Mouse (Mus musculus) liver, postnatal 0 days (tissue): ENCODE data around the gene Gabpa. TPM values are rescaled to one million over a fixed set of nuclear protein-coding genes. Genes with fewer than 3 reads are reported as not detected.

Experiments
- ATAC-seq: fragments of 200-750 bp; cut with Nextera tagmentation; 2 replicates; pipeline ENCODE4 v1.8.0; 2017; ENCODE audit warnings: mild to moderate bottlenecking, moderate library complexity
- DNase-seq: peaks from one replicate; pipeline ENCODE4 v3.0.0-alpha.2; 2016
- H3K27ac ChIP-seq: fragments of 300-500 bp; sonication (generic); 2 replicates; pipeline ENCODE4 v1.5.1; 2014; ENCODE audit warnings: antibody characterized with exemption, moderate library complexity, mild to moderate bottlenecking, low read depth
- H3K27me3 ChIP-seq: fragments of 300-500 bp; sonication (generic); 2 replicates; pipeline ENCODE4 v1.6.1; 2014; ENCODE audit warnings: low read length, control low read depth, mixed read lengths; ENCODE audit not compliant: insufficient read depth
- H3K36me3 ChIP-seq: fragments of 300-500 bp; sonication (generic); replicated peaks from 2 replicates; pipeline ENCODE4 v1.6.1; 2014; ENCODE audit warnings: mild to moderate bottlenecking, control low read depth, low read length, moderate library complexity, mixed read lengths; ENCODE audit not compliant: insufficient read depth
- H3K4me1 ChIP-seq: fragments of 300-500 bp; sonication (generic); 2 replicates; pipeline ENCODE4 v1.6.1; 2014; ENCODE audit warnings: antibody characterized with exemption, mild to moderate bottlenecking, control low read depth; ENCODE audit not compliant: insufficient read depth
- H3K4me2 ChIP-seq: fragments of 300-500 bp; sonication (generic); 2 replicates; pipeline ENCODE4 v1.6.1; 2014; ENCODE audit warnings: low read depth, mild to moderate bottlenecking, low read length, moderate library complexity, mixed read lengths
- H3K4me3 ChIP-seq: fragments of 300-500 bp; sonication (generic); 2 replicates; pipeline ENCODE4 v1.5.1; 2014; ENCODE audit warnings: low read depth, low read length
- H3K9ac ChIP-seq: fragments of 300-500 bp; sonication (generic); replicated peaks from 2 replicates; pipeline ENCODE4 v1.6.1; 2014; ENCODE audit warnings: mild to moderate bottlenecking, moderate library complexity
- H3K9me3 ChIP-seq: fragments of 300-500 bp; sonication (generic); 2 replicates; pipeline ENCODE4 v1.6.1; 2016; ENCODE audit warnings: mild to moderate bottlenecking, control low read depth, low read length, mixed read lengths
- CTCF ChIP-seq: sonication (generic); IDR thresholded peaks from 2 replicates; pipeline ENCODE4 v1.5.1; 2016; ENCODE audit warnings: antibody characterized with exemption, low read depth
- EP300 ChIP-seq: IDR thresholded peaks from 2 replicates; pipeline ENCODE4 v1.6.1; 2016; ENCODE audit warnings: antibody characterized with exemption, low read depth, mild to moderate bottlenecking
- WGBS: fragments of 180-500 bp; shearing (Covaris S2); extraction: QIAGEN DNeasy Blood & Tissue Kit; methylation state at CpG from one replicate; pipeline ENCODE4 v1.1.7; 2014; ENCODE audit not compliant: insufficient replicate concordance; 5-methylcytosine and 5-hydroxymethylcytosine counted together
- polyA plus RNA-seq: library from polyadenylated mRNA; unstranded; fragments of >200 nt; fragmentation: Nextera tagmentation; extraction: Ambion mirVana; gene quantifications from 2 replicates; pipeline ENCODE4 v1.2.1, GENCODE M21; 2015

Gene Gabpa
- polyA plus RNA-seq, 1 experiment from 2014 or later, result 9.2 TPM

DNA sequence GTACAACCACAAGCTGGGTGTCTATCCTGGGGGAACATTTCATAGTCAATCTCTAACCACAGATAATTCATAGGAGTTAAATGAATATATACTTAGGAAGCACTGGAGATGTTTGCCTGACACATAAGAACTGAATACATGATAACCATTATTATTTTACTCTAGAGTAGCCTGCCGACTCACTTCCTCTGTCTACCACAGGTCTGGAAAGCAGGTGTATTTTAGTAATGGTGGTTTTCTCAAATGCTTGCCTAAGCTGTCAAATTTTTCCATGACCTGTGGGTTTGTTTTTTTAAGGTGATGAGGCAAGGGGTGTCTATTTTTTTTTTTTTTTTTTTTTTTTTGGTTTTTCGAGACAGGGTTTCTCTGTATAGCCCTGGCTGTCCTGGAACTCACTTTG lies 34.7 kb upstream of the Gabpa start:
- Histone ChIP-seq H3K4me2 (no peak overlapping the region), H3K27ac (no peak overlapping the region), H3K9me3 (no peaks in the 10 kb centered on the region), H3K4me3 (no peak overlapping the region), H3K36me3 (no peaks in the 10 kb centered on the region), H3K9ac (no peak overlapping the region), H3K27me3 (no peaks in the 10 kb centered on the region), H3K4me1 (0 out of 2 replicates have a peak, but pooled peaks cover 6% of the 10 kb centered on the region)
- ATAC-seq (no peak), DNase-seq (no peak)
- TF ChIP-seq CTCF, result no peak
- TF ChIP-seq EP300, result no peak
- WGBS, result 76% methylated on average over 1 of the region's 2 CpGs

- DNase-seq (peak; percentile 34), ATAC-seq (no peak)
- Histone ChIP-seq H3K4me3 (no peak overlapping the region), H3K9me3 (no peaks in the 10 kb centered on the region), H3K4me2 (no peak overlapping the region), H3K27ac (no peak overlapping the region), H3K36me3 (no peaks in the 10 kb centered on the region), H3K27me3 (no peaks in the 10 kb centered on the region), H3K4me1 (0 out of 2 replicates have a peak, but pooled peaks cover 9% of the 10 kb centered on the region), H3K9ac (no peak overlapping the region)
- WGBS, result 36% methylated on average over 6 of the region's 6 CpGs
- no peak for TF ChIP-seq CTCF
- TF ChIP-seq EP300, result no peak
Measured at GRCm38 (mm10) chr16:84802217-84802616, 32.5 kb upstream of the Gabpa start.

DNA sequence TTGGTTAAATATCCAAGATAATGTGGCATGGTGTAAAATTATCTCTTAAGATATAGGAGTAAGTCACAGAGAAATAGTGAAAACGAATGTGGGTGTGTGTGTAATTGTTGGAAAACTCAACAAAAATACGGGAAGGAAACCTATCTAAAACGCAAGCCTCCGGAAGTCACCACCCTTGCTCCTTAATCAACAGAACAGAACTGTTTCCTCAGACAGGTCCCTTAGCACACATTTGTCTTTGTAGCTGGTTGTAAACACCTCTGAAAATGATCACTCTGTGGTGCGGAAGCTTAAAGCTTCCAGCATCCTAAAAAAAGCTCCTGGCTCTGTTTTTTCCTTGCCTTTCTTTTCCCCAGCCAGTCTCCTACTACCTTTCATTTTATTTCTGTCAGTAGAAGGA lies 29.9 kb upstream of the Gabpa start:
- TF ChIP-seq EP300 (peak; percentile 41; the same call in 1 of the 2 replicates), CTCF (no peak)
- Histone ChIP-seq H3K4me2 (no peak overlapping the region), H3K9me3 (no peaks in the 10 kb centered on the region), H3K9ac (no peak overlapping the region), H3K27ac (no peak overlapping the region), H3K36me3 (no peaks in the 10 kb centered on the region), H3K27me3 (no peaks in the 10 kb centered on the region), H3K4me3 (no peak overlapping the region), H3K4me1 (0 out of 2 replicates have a peak, but pooled peaks cover 11% of the 10 kb centered on the region)
- ATAC-seq (no peak), DNase-seq (no peak)
- 64% methylated on average over 5 of the region's 5 CpGs for WGBS

DNA sequence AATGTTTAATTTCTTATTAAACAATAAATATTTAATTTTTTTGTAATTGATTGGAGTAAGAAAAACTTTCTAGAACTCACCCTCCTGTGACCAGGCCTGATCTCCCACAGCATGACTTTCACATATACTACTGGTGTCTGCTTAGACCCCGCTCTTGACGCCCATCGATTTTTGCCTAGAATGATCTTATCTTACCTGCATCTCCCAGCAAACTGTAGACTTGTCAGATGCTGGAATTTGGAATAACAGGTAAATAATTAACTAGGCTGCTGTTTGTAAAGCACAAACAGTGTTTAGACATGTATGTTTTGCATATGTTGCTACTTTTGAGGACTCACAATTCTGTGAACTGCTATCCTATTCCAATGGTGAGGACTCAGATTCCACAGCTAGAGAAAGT lies 28.6 kb upstream of the Gabpa start:
- H3K4me1 ChIP-seq, result 0 out of 2 replicates have a peak, but pooled peaks cover 11% of the 10 kb centered on the region
- WGBS, result 70% methylated on average over 3 of the region's 3 CpGs
- no peaks in the 10 kb centered on the region for H3K27me3 ChIP-seq
- DNase-seq (no peak), ATAC-seq (peak; percentile 84)
- no peak overlapping the region for H3K4me3 ChIP-seq
- peak overlapping the region; percentile 10; the same call in 1 of the 2 replicates for H3K4me2 ChIP-seq
- TF ChIP-seq EP300 (no peak), CTCF (no peak)
- H3K27ac ChIP-seq, result peak overlapping the region; percentile 80; the same call in 1 of the 2 replicates
- no peak overlapping the region for H3K9ac ChIP-seq
- no peaks in the 10 kb centered on the region for H3K36me3 ChIP-seq
- no peaks in the 10 kb centered on the region for H3K9me3 ChIP-seq

DNA sequence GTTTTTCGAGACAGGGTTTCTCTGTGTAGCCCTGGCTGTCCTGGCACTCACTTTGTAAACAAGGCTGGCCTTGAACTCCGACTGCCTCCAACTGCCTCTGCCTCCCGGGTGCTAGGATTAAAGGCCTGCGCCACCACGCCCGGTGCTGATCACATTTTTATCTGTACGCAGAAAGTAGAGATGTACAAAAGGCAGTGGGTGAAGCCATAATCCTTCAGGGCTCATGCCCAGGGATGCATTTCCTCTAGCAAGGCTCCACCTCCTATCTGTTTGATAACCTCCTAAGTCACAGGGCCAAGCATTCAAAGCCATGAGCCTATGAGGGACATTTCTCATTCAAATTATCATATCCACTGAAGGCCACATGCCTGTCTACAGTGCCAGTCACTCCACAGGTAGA lies 26.9 kb upstream of the Gabpa start:
- Histone ChIP-seq H3K27ac (no peak overlapping the region), H3K4me2 (no peak overlapping the region), H3K9me3 (no peaks in the 10 kb centered on the region), H3K4me1 (0 out of 2 replicates have a peak, but pooled peaks cover 7% of the 10 kb centered on the region), H3K9ac (no peak overlapping the region), H3K27me3 (no peaks in the 10 kb centered on the region), H3K4me3 (no peak overlapping the region), H3K36me3 (no peaks in the 10 kb centered on the region)
- no peak for TF ChIP-seq CTCF
- no peak for TF ChIP-seq EP300
- DNase-seq (no peak), ATAC-seq (no peak)
- WGBS, result 82% methylated on average over 7 of the region's 7 CpGs

- ATAC-seq (no peak), DNase-seq (no peak)
- no peak overlapping the region for H3K4me2 ChIP-seq
- no peaks in the 10 kb centered on the region for H3K9me3 ChIP-seq
- TF ChIP-seq EP300 (no peak), CTCF (no peak)
- 0 out of 2 replicates have a peak, but pooled peaks cover 5% of the 10 kb centered on the region for H3K4me1 ChIP-seq
- H3K27me3 ChIP-seq, result no peaks in the 10 kb centered on the region
- 73% methylated on average over 1 of the region's 1 CpGs for WGBS
- no peak overlapping the region for H3K27ac ChIP-seq
- no peaks in the 10 kb centered on the region for H3K36me3 ChIP-seq
- H3K9ac ChIP-seq, result no peak overlapping the region
- no peak overlapping the region for H3K4me3 ChIP-seq
Measured at GRCm38 (mm10) chr16:84810254-84810653, 24.5 kb upstream of the Gabpa start.
